Mouse (Mus musculus): ENCODE data around the gene Rtp4.

Gene Rtp4

DNA sequence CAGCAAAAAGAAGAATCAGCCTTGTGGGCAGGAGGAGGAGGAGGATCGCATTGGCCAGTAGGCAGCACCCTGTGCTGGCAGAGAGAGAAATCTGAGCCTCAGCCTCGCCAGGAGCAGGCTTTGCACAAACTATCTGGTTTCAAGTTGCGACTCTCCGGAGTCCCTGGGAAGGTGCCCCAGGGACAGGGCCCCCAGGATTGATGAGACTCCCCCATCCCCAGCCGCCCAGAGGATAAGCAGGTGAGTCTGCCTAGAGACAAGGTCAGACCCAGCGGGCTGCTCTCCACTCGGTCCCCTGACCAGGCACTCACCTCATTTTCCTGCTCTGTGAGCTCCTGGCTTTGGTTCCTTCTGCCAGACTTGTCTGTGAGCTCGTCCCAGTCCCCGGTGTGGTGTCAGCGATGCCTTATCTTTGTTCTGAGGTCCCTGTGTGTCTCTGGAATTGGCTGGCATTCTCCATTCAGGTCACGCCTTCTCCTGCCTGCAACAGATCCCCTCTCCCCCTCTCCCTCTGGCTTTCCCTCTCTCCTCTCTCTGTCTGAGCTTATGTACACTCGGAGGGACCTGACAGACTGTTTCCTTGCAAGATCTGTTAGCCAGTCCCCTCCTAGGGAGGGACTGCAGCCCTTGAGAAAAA lies at the start of gene Rtp4, which contains the start of gene Masp1:
Gene Rtp4, plus strand, starts transcription at position 57 of the 637 bp plus-strand sequence.
Gene Masp1, minus strand, starts transcription at position 581 of the 637 bp plus-strand sequence.
- no peak for DNase-seq (ENCODE audit: low spot score)

DNA sequence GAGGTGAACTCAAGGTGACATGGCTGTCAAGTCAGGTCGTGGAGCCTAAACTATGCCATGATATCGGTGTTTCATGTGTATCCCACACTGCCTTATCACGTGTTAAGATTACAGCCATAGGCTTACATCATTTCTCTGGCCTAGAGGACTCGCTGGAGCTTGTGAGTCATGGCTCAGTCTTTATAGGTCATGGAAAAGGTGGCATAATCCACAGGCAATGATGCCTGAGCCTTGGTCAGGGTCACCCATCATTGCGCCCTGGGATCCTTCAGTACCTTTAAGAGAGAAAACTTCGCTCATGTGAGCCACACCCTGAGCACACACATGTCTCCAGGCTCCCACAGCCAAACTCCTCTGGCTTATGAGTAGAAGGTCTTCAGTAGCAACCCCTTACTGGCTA lies 48.5 kb upstream of the Rtp4 start:
- no peak for DNase-seq (ENCODE audit: low spot score)

GRCm38 (mm10) chr16:23472046-23472445 lies 48.0 kb upstream of the Rtp4 start:
- no peak for DNase-seq (ENCODE audit: low spot score)

GRCm38 (mm10) chr16:23475651-23476050 lies 44.4 kb upstream of the Rtp4 start:
- no peak for DNase-seq (ENCODE audit: low spot score)

GRCm38 (mm10) chr16:23476598-23476997 lies 43.5 kb upstream of the Rtp4 start:
- no peak for DNase-seq (ENCODE audit: low spot score)

- no peak for DNase-seq (ENCODE audit: low spot score)
Observed at GRCm38 (mm10) chr16:23479872-23480603, 40.1 kb upstream of the Rtp4 start.

DNA sequence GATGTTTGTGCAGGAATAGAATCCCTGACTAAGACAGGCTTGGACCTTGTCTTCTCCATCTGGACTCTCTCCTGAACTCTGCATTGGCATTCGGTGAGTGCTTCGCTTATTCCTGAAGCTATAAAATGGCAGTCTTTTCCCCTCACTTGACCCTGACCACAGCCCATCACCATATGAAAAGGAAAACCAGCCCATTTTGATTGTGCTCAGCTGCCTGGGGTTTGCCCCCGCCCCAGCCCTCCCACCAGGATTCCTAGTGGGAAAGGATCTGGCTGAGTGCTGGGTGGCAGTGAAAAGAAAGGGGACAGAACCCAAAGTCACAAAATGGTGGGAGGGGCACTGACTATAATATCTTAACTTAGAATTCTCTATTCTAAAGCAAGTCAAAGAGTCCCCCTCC lies 37.9 kb upstream of the Rtp4 start:
- DNase-seq (ENCODE audit: low spot score) = no peak

DNA sequence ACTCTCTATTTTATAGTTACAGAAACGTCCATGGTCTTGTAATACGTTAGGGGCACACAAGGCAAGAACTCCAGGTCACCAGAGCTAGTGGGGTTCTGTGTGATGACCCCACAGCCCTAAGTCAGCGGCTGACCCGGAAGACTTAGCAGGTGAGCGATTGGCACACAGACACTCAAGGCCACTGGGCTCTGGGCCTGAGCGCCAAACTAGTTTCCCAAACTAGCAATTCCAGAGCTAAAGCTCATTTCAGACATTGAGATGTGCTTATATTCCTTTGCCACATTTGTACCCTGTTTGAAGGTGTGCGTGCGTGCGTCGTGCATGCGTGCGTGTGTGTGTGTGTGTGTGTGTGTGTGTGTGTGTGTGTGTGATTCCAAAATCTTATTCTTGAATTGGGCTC lies 37.2 kb upstream of the Rtp4 start:
- no peak for DNase-seq (ENCODE audit: low spot score)

- DNase-seq (ENCODE audit: low spot score) = no peak
Observed at GRCm38 (mm10) chr16:23483292-23483691, 36.8 kb upstream of the Rtp4 start.

DNA sequence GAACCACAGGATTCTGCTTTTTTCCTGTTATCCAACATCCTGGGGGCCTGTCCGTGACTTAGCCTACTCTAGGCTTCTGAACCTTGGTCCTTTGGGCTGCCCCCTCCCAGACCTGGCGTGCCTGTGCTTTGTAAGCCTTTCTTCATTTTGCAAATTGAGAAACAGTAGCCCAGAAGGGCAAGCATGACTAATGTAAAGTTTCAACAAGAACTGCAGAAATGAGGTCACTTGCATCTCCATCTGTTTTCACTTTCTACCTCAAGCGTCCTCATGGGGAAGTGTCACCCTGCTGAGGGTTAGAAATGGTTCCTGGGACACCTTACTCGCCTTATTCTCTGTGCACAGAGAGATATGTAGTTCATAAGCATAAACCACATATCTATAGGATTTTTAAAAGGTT lies 27.3 kb upstream of the Rtp4 start:
- no peak for DNase-seq (ENCODE audit: low spot score)

DNA sequence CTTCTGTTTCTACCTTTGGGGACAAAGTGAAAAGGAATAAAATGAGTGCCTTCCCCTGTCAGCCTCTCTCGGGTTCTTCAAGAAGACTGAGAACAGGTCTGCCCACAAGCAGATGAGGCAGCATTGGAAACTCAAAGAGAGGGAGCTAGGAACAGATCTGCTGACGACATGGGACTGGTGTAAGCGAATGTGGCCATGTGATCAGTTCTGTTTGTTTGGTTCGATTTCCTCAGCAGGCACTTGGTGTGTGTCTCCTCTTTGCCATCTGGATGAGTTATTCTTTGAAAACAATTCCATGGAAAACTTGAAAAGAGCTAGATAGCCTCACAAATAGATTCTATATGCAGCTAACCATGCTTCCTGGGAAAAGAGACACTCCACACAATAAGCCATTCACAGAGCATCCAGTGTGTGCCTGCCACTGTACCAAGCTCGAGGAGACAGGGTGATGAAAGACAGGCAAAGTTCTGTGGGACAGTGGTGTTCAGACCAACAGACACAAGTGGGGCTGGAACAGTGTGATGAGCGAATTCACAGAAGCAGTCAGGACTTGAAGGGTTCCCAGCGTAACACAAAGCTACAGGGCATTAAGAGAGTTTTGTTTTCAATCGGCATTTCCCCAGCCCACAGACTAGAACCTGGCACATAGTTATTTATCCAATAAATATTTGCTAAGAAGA lies 23.7 kb upstream of the Rtp4 start:
- no peak for DNase-seq (ENCODE audit: low spot score)

GRCm38 (mm10) chr16:23497440-23497839 lies 22.7 kb upstream of the Rtp4 start:
- DNase-seq (ENCODE audit: low spot score) = peak; percentile 84

GRCm38 (mm10) chr16:23497881-23498280 lies 22.2 kb upstream of the Rtp4 start:
- no peak for DNase-seq (ENCODE audit: low spot score)

DNA sequence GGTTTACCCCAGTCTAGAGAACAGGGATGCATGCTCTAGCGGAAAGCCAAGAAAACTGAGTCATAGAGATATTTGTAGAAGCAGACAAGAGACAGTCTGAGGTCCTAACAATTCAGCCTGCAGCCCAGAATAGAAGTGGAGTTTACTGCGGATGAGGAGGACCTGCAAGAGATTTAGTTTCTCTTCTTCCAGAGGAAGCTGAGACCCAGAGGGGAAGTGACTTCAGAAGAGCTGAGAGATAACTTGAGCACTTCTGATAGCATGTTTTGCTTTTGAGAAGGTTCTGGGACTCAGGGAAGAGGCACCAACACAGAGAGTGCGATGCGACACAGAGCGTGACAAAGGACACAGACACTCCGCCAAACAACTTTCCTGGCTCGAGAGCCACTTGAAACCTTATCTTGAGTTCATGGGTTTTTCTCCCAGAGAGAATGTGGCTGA lies 21.4 kb upstream of the Rtp4 start:
- DNase-seq (ENCODE audit: low spot score) = peak; percentile 26

GRCm38 (mm10) chr16:23500558-23500957 lies 19.5 kb upstream of the Rtp4 start:
- no peak for DNase-seq (ENCODE audit: low spot score)

DNA sequence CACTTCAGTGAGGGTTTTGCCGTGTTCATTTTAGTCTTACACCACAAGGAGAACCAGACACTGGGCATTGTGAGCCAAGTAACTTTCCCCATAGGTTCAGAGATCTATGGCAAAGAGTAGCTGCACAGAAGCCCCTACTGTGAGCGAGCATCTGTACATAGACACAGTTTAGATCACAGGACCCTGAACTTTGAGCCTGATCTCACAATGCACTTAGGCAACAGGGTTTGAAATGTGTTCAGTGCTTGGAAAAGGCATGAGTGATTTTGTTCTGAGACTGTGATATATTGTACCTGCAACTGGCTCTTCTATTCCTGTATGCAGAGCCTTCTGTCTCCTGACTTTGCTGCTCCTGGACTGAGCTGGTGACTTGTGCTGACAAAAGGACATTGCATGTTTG lies 18.8 kb upstream of the Rtp4 start:
- DNase-seq (ENCODE audit: low spot score) = no peak

DNA sequence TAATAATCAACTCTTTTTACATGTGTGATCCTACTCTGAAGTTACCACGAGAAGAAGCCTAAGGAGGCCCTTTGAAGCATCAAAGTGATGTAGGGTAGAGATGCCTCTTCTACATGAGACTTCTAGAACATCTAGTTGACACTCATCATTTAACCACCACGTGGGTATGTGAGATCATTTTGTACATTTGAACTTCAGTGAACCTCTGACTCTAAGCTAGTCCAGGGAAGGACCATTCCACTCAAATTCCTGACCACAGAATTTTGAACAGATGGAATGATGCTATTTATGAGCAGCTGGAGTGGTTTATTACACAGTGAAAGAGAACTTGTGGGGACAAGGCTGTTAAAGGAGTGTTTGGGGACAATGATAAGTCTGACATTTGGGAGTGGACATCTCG lies 17.6 kb upstream of the Rtp4 start:
- no peak for DNase-seq (ENCODE audit: low spot score)

DNA sequence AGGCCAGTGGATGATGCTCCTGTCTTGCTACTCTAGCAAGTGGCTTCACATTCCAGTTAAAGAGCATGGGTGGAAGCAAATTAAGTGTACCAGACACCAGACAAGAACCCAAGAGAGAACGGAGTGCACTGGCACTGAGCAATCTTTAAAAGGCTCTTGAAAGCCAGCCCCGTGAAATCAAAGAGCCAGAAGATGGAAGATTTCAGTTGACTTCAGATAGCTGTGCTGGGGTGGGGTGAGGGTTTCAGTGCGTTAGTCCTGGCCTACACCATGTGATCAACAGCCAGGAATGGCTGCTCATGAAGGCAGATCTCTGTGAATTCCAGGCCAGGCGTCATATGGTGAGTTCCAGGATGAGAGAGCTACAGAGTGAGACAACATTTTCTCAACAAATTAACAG lies 16.7 kb upstream of the Rtp4 start:
- no peak for DNase-seq (ENCODE audit: low spot score)

- no peak for DNase-seq (ENCODE audit: low spot score)
Observed at GRCm38 (mm10) chr16:23504320-23504744, 15.8 kb upstream of the Rtp4 start.

GRCm38 (mm10) chr16:23505904-23506687 lies 14.0 kb upstream of the Rtp4 start:
- DNase-seq (ENCODE audit: low spot score) = no peak

GRCm38 (mm10) chr16:23511166-23511935 lies 8.7 kb upstream of the Rtp4 start:
- DNase-seq (ENCODE audit: low spot score) = no peak
